Mouse (Mus musculus): ENCODE measurements around the gene Cyp27b1.

The Cyp27b1 gene

GRCm38 (mm10) chr10:127047954-127048353 lies at the start of gene Cyp27b1:
Gene Cyp27b1 (plus strand): TSS chr10:127048250.
- CTCF ChIA-PET: no interaction called here

GRCm38 (mm10) chr10:127000529-127000928 lies 47.5 kb upstream of the Cyp27b1 start, which contains the start of gene Avil:
Gene Avil (plus strand): TSS chr10:127000709.
- CTCF ChIA-PET: interaction anchor here (0.7 kb wide), 1 partner anchor 28 kb away, joined by 3 read pairs; no protein-coding TSS in a partner anchor

GRCm38 (mm10) chr10:127001297-127001696 lies 46.8 kb upstream of the Cyp27b1 start:
- CTCF ChIA-PET: interaction anchor here (0.7 kb wide), 1 partner anchor 27 kb away, joined by 3 read pairs; no protein-coding TSS in a partner anchor

- CTCF ChIA-PET: no interaction called here
Observed at GRCm38 (mm10) chr10:127002056-127002455, 46.0 kb upstream of the Cyp27b1 start.

- CTCF ChIA-PET: no interaction called here
Observed at GRCm38 (mm10) chr10:127002765-127003164, 45.3 kb upstream of the Cyp27b1 start.

- CTCF ChIA-PET: no interaction called here
Observed at GRCm38 (mm10) chr10:127003334-127003733, 44.7 kb upstream of the Cyp27b1 start.

- CTCF ChIA-PET: no interaction called here
Observed at GRCm38 (mm10) chr10:127003806-127004205, 44.2 kb upstream of the Cyp27b1 start.

- CTCF ChIA-PET: interaction anchor here (0.9 kb wide), 1 partner anchor 39 kb away, joined by 5 read pairs; no protein-coding TSS in a partner anchor
Observed at GRCm38 (mm10) chr10:127016488-127016887, 31.6 kb upstream of the Cyp27b1 start.

GRCm38 (mm10) chr10:127017071-127017470 lies 31.0 kb upstream of the Cyp27b1 start:
- CTCF ChIA-PET: interaction anchor here (0.9 kb wide), 1 partner anchor 39 kb away, joined by 5 read pairs; no protein-coding TSS in a partner anchor

GRCm38 (mm10) chr10:127018422-127018821 lies 29.6 kb upstream of the Cyp27b1 start:
- CTCF ChIA-PET: no interaction called here

- CTCF ChIA-PET: no interaction called here
Observed at GRCm38 (mm10) chr10:127030336-127031296, 17.4 kb upstream of the Cyp27b1 start, which contains the start of gene Tsfm. Gene Tsfm (minus strand): TSS chr10:127030840.

GRCm38 (mm10) chr10:127033301-127033741 lies 14.7 kb upstream of the Cyp27b1 start:
- CTCF ChIA-PET: no interaction called here

- CTCF ChIA-PET: no interaction called here
Observed at GRCm38 (mm10) chr10:127036273-127036672, 11.8 kb upstream of the Cyp27b1 start.

GRCm38 (mm10) chr10:127037641-127038040 lies 10.4 kb upstream of the Cyp27b1 start:
- CTCF ChIA-PET: interaction anchor here (0.7 kb wide), 1 partner anchor 8 kb away, joined by 34 read pairs; no protein-coding TSS in a partner anchor

GRCm38 (mm10) chr10:127040569-127041214 lies 7.4 kb upstream of the Cyp27b1 start:
- CTCF ChIA-PET: interaction anchor here (0.5 to 0.7 kb wide), 3 partner anchors 34 to 1871 kb away, joined by 4 to 6 read pairs (median 5); no protein-coding TSS in a partner anchor

GRCm38 (mm10) chr10:127041274-127041766 lies 6.7 kb upstream of the Cyp27b1 start, which contains the start of the genes Mettl1 and Eef1akmt3:
Gene Mettl1 (plus strand): TSS chr10:127041414.
Gene Eef1akmt3 (minus strand): TSS chr10:127041513.
- CTCF ChIA-PET: interaction anchor here (0.7 kb wide), 1 partner anchor 66 kb away, joined by 6 read pairs; no protein-coding TSS in a partner anchor

GRCm38 (mm10) chr10:127041774-127042338 lies 6.2 kb upstream of the Cyp27b1 start:
- CTCF ChIA-PET: no interaction called here

GRCm38 (mm10) chr10:127042468-127043115 lies 5.5 kb upstream of the Cyp27b1 start:
- CTCF ChIA-PET: no interaction called here

GRCm38 (mm10) chr10:127043187-127043586 lies 4.9 kb upstream of the Cyp27b1 start:
- CTCF ChIA-PET: no interaction called here

GRCm38 (mm10) chr10:127048608-127049394 lies 751 bp downstream of the Cyp27b1 start:
- CTCF ChIA-PET: no interaction called here

All from spleen, embryonic (tissue).